Mouse (Mus musculus): ENCODE results near the gene Sema3b.

The Sema3b gene

GRCm38 (mm10) chr9:107633091-107633660 is 24.1 kb upstream of the Sema3b start:
- peak; percentile 80 for DNase-seq (ENCODE audit: low read depth, low spot score)

- DNase-seq (ENCODE audit: low read depth, low spot score), result no peak
Observed at GRCm38 (mm10) chr9:107632478-107632877, 23.4 kb upstream of the Sema3b start.

GRCm38 (mm10) chr9:107631861-107632260 is 22.8 kb upstream of the Sema3b start:
- no peak for DNase-seq (ENCODE audit: low read depth, low spot score)

GRCm38 (mm10) chr9:107631311-107631826 is 22.3 kb upstream of the Sema3b start:
- DNase-seq (ENCODE audit: low read depth, low spot score), result no peak

DNA sequence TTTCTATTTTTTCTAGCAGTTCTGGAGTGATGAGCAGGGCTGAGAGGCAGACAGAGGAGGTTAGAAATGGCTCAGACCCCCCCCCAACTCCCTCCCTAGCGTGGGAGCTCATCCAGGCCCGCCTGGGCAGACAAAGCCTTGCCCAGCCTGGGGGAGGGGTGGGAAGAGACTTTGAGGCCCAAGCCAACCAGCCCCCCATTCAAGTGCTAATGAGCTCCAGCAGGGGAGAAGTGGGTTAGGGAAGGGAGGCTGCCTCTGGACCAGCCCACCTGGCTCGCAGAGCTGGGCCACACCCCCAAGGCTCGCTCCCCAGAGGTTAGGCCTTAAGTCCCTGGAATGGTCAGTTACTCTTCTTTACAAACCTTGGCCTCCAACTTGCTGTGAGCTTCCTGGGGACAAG is 21.5 kb upstream of the Sema3b start:
- DNase-seq (ENCODE audit: low read depth, low spot score), result peak; percentile 99

GRCm38 (mm10) chr9:107629901-107630425 is 20.9 kb upstream of the Sema3b start:
- DNase-seq (ENCODE audit: low read depth, low spot score), result no peak

DNA sequence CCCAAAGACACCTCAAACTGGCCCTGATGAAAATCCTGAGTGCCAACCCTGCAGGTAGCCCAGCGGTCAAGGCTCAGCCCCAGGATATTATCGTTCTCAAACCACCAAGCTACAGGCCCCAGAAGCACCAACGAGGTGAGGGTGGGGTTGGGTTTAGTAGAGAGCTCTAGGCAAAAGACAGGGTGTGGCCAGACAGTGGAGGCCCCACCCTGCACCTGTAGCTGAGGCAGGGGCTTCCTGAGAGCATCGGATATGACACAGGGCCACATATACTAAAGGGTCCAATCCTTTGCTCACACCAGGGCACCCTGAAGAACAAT is 20.3 kb upstream of the Sema3b start:
- DNase-seq (ENCODE audit: low read depth, low spot score), result peak; percentile 57

GRCm38 (mm10) chr9:107628721-107629410 is 19.8 kb upstream of the Sema3b start:
- no peak for DNase-seq (ENCODE audit: low read depth, low spot score)

GRCm38 (mm10) chr9:107627387-107628255 is 18.6 kb upstream of the Sema3b start:
- DNase-seq (ENCODE audit: low read depth, low spot score), result no peak

GRCm38 (mm10) chr9:107626844-107627277 is 17.8 kb upstream of the Sema3b start:
- DNase-seq (ENCODE audit: low read depth, low spot score), result peak; percentile 100

DNA sequence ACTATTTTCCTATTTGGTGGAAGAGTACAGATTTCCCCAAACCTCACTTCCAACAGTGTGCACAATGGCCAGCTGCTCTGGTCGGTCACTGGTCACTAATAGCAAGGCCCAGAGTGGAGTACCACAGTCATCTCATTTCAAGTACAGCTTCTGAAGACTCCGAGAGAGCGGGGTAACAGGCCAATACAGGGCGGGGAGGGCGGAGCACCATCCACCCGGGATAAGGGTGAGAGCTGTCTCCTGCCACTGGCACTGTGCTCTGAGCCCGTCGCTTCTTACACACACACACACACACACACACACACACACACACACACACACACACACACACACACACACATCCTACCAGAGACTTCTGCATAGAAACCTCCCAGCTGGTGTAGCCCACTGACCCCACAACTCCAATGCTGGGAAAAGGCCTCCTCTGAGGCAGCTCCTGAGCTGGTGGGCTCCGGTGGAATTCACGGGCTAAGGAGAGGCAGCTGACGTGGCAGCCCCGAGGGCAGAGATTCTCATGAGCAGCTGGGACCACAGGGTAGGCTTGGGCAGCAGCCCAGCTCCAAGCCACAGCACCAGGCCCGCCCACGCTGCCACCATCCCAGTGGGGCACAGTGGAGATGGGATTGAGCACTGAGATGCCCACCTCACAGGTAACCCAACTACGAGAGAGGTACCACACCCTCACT is 17.3 kb upstream of the Sema3b start:
- DNase-seq (ENCODE audit: low read depth, low spot score), result no peak

GRCm38 (mm10) chr9:107625351-107626128 is 16.5 kb upstream of the Sema3b start:
- DNase-seq (ENCODE audit: low read depth, low spot score), result peak; percentile 84

GRCm38 (mm10) chr9:107624951-107625350 is 15.9 kb upstream of the Sema3b start:
- DNase-seq (ENCODE audit: low read depth, low spot score), result no peak

DNA sequence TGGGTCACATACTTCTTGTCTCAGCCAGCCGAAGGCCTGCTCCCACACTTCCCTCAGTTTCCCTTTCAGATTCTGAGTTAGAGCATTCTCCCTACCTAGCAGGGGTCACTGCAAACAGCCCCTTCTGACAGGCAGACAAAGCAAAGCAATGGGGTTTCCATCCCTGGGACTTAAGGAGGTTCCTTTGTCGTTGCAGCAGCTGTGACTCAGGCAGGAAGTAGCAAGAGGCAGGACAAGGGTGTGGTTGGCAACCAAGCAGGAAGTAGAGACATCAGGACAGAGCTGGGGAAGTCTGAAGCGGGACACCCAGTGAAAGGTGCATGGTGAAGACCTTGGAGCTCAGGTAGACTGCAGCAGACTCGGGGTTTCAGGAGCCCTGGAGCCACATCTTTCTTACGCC is 15.5 kb upstream of the Sema3b start:
- DNase-seq (ENCODE audit: low read depth, low spot score), result peak; percentile 87

- no peak for DNase-seq (ENCODE audit: low read depth, low spot score)
Observed at GRCm38 (mm10) chr9:107620954-107621353, 11.9 kb upstream of the Sema3b start.

GRCm38 (mm10) chr9:107619546-107619879 is 10.5 kb upstream of the Sema3b start:
- DNase-seq (ENCODE audit: low read depth, low spot score), result no peak

DNA sequence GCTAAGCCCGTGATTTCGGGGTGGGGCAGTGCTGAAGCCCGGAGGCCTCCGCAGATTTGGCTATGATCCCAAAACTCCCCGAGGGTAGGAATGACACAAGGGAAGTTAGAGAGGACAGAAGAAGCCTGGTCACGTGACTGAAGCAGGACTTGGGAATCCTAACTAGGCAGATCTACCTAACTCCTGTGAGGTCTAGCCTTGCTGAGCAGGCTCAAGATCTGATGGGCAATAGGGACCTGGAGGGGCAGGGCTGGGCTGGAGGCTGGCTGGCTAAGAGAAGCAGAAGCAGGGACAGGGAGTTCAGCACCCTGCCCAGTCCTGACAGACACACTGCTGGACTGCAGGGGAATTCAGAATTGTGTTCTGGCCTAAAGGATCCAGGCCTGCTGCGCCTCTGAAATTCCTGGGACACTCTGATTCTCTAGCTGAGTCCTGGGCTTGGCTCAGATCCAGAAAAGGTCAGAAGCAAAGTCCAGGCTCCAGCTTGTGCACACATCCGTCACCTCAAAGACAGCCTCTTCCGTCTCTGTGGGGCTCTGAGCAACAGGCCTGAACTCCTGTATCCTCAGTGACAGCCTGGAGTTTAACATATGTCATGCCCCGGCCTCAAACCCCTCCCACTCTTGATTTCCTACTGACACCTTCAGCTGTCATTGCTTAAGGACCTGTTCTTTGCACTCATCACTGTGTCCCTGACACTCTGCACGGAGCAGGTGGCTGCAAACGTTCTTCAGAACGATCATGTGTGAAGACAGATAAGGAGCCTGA is 9.9 kb upstream of the Sema3b start:
- no peak for DNase-seq (ENCODE audit: low read depth, low spot score)

GRCm38 (mm10) chr9:107618098-107618497 is 9.1 kb upstream of the Sema3b start:
- no peak for DNase-seq (ENCODE audit: low read depth, low spot score)

DNA sequence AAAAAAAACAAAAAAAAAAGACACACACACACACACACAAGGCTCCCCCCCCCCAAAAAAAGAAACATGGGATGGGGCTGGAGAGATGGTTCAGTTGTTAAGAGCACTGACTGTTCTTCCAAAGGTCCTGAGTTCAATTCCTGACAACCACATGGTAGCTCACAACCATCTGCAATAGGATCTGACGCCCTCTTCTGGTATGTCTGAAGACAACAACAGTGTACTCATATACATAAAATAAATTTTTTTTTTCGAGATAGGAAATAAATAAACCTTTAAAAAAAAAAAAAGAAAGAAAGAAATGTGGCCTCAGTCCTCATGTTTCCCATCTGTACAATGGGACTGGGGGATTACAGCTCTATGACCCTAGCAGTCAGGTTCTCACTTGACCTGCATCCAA is 8.4 kb upstream of the Sema3b start:
- DNase-seq (ENCODE audit: low read depth, low spot score), result no peak

GRCm38 (mm10) chr9:107615035-107615434 is 6.0 kb upstream of the Sema3b start:
- no peak for DNase-seq (ENCODE audit: low read depth, low spot score)

Measured in R1 (cell line).